Comparison of ENCODE assay signal across 25 mouse cellular contexts in the genomic region with DNA sequence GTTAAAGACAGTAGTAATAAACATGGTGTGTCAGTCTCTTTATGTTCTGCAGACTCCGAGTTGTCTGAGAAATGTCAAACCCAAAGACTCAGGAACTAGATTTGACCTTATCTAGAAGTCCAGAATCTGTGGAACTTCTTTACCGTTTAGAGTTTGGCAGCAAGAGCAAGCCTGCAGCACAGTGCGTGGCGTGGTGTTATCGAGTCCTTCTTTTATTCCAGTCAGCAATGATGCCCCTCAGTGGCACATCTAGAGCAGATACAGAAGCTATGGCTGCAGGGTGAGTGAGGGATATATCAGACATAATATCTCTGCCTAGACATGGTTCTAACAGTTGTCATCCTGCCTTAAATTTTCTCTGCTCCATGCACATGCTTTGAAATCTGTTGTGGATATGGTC.
"Had no signal": no experiment of that assay in that cellular context is flagged by ENCODE, and none has a peak within 500 bp of the region (broad histone marks: within the 10 kb centered on the region; RNA-seq: fewer than 3 reads in every experiment).

No protein-coding gene starts in this region.

- H3K4me3 ChIP-seq: heart, adult 2 months; heart, embryonic 13.5 days; heart, embryonic 15.5 days; hindbrain, embryonic 13.5 days; hindbrain, embryonic 15.5 days; limb, embryonic 12.5 days; limb, embryonic 15.5 days; liver, embryonic 12.5 days had no signal

- H3K4me1 ChIP-seq: heart, embryonic 15.5 days; hindbrain, embryonic 13.5 days; hindbrain, embryonic 15.5 days had no signal

- ATAC-seq: hindbrain, postnatal 0 days; intestine, embryonic 16.5 days; liver, embryonic 12.5 days had no signal

- DNase-seq: gastrocnemius, postnatal 14 days; gastrocnemius, postnatal 36 days; heart, adult 11 months; heart, adult 2 months; heart, postnatal 14 days; heart, postnatal 36 days; kidney, adult 11 months; kidney, adult 2 months; kidney, adult 9 months; kidney, postnatal 10 days; kidney, postnatal 25 days; layer of hippocampus, adult 9-11 months; layer of hippocampus, postnatal 36 days; left cerebral cortex, postnatal 4 days had no signal

- H3K9me3 ChIP-seq: heart, embryonic 13.5 days; heart, embryonic 15.5 days; hindbrain, embryonic 13.5 days; hindbrain, embryonic 15.5 days; limb, embryonic 12.5 days; limb, embryonic 15.5 days; liver, embryonic 12.5 days had no signal

- H3K9ac ChIP-seq: heart, embryonic 13.5 days; heart, embryonic 15.5 days; hindbrain, embryonic 13.5 days; hindbrain, embryonic 15.5 days; limb, embryonic 12.5 days; limb, embryonic 15.5 days; liver, embryonic 12.5 days; liver, embryonic 14.5 days had no signal

- H3K36me3 ChIP-seq: heart, embryonic 15.5 days; hindbrain, embryonic 13.5 days; hindbrain, embryonic 15.5 days; limb, embryonic 15.5 days had no signal

- H3K27ac ChIP-seq: heart, adult 2 months; heart, embryonic 13.5 days; heart, embryonic 15.5 days; hindbrain, embryonic 13.5 days; hindbrain, embryonic 15.5 days; hindbrain, postnatal 0 days; limb, embryonic 12.5 days; limb, embryonic 15.5 days; liver, embryonic 12.5 days; liver, embryonic 14.5 days had no signal

- H3K27me3 ChIP-seq: heart, embryonic 13.5 days; heart, embryonic 15.5 days; hindbrain, embryonic 13.5 days; hindbrain, embryonic 15.5 days; limb, embryonic 12.5 days; limb, embryonic 15.5 days; liver, embryonic 12.5 days had no signal

- H3K4me2 ChIP-seq: heart, embryonic 11.5 days; heart, embryonic 13.5 days; heart, embryonic 15.5 days; hindbrain, embryonic 13.5 days; hindbrain, embryonic 15.5 days; limb, embryonic 12.5 days; limb, embryonic 15.5 days; liver, embryonic 12.5 days had no signal
